Mouse (Mus musculus): ENCODE measurements around the gene Tshz2. TPM values are rescaled to one million over a fixed set of nuclear protein-coding genes. Genes with fewer than 3 reads are reported as not detected.

Gene Tshz2
- polyA plus RNA-seq, 1 experiment from 2014 or later = 50.6 TPM

DNA sequence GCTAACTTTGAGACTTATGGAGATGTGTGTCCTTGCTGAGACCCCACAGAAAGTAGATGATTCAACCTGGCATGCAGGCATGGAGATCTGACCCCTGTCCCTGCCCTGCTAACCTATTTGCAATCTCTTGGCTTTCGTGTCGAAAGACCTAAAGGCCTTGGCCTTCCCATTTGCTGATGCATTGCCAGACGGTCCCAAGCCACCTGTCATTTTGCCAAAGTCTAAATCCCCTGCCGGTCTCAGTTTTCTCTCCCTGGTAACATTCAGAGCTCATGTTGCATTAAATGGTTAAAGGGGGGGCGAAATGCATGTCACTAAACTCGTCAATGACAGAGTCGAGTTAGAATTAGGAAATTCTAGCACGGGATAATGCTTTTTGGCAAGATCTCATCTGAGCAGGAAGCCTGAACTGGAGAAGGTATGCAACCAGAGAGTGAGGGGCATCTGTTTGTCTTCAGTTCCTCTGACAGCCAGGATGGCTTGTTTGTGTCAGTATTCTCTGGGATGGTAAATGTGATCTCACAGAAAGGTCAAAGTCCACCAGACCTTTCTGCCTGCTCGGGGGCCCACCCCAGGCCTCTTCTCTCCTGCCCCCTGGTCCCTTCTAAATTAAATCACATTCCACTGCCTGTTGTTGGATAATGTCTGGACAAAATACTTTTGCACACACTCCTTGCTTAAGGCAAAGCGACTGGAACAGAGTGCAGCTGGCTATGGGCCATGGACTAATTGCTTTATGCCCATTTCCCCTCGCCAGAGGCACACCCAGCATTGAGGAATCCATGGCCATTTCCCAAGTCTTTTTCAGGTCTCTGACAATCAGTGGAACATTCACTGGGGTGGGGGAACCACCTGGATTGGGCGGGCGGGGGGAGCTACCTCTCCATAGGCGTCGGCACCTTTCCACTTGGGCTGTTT is 118.0 kb downstream of the Tshz2 start:
- H3K9ac ChIP-seq = no peak overlapping the region
- no peak for ATAC-seq (ENCODE audit: low read depth)
- WGBS = 58% methylated on average over 15 of the region's 15 CpGs
- no peaks in the 10 kb centered on the region for H3K36me3 ChIP-seq
- H3K27me3 ChIP-seq = no peaks in the 10 kb centered on the region
- H3K9me3 ChIP-seq = no peaks in the 10 kb centered on the region
- H3K27ac ChIP-seq (replicated peaks) = peak overlapping the region; percentile 43
- H3K4me1 ChIP-seq (replicated peaks) = peaks cover 40% of the 10 kb centered on the region
- H3K4me3 ChIP-seq = no peak overlapping the region
- H3K4me2 ChIP-seq = no peak overlapping the region

DNA sequence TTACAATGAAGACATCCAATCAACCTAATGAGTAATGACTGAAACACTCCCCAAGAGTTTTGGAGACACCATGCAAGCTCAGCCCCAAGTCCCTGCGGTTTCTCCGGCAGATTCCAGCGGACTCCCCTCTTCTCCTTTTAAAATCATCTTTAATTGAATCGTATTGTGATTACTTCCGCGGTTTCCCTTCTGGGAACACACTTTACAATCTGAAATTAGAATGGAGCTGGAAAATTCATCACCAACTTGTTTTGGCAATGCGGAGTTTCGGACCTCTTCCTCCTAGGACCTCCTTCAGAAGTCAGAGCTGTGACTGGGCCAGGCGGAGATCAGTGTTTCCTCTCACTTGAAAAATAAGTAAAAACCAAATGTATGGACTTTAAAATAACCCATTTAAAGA is 119.3 kb downstream of the Tshz2 start:
- peaks cover 41% of the 10 kb centered on the region for H3K4me1 ChIP-seq (replicated peaks)
- no peak overlapping the region for H3K4me3 ChIP-seq
- H3K27ac ChIP-seq (replicated peaks) = no peak overlapping the region
- no peak overlapping the region for H3K9ac ChIP-seq
- H3K9me3 ChIP-seq = no peaks in the 10 kb centered on the region
- H3K4me2 ChIP-seq = no peak overlapping the region
- 87% methylated on average over 9 of the region's 9 CpGs for WGBS
- no peak for ATAC-seq (ENCODE audit: low read depth)
- H3K27me3 ChIP-seq = no peaks in the 10 kb centered on the region
- no peaks in the 10 kb centered on the region for H3K36me3 ChIP-seq

DNA sequence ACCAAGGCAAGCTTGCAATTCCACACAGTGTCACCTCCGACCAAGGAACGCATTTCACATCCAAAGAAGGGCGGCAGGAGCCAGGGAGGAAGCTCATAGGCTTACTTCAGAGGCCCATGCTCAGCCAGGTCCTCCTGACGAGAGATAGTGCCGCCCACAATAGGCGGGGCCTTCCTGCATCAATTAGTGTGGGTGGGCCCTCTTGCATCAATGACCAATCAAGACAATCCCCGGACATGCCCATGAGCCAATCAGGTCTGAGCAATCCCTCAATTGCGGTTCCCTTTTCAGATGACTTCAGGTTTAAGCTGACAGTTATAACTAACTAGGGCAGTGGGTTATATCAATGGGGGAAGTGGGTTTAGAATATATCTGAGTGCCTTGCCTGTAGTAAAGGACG is 120.6 kb downstream of the Tshz2 start:
- H3K4me1 ChIP-seq (replicated peaks) = peaks cover 47% of the 10 kb centered on the region
- H3K9ac ChIP-seq = no peak overlapping the region
- 78% methylated on average over 9 of the region's 9 CpGs for WGBS
- H3K9me3 ChIP-seq = no peaks in the 10 kb centered on the region
- H3K4me3 ChIP-seq = no peak overlapping the region
- H3K27ac ChIP-seq (replicated peaks) = no peak overlapping the region
- no peak overlapping the region for H3K4me2 ChIP-seq
- H3K36me3 ChIP-seq = no peaks in the 10 kb centered on the region
- no peaks in the 10 kb centered on the region for H3K27me3 ChIP-seq
- ATAC-seq (ENCODE audit: low read depth) = no peak

DNA sequence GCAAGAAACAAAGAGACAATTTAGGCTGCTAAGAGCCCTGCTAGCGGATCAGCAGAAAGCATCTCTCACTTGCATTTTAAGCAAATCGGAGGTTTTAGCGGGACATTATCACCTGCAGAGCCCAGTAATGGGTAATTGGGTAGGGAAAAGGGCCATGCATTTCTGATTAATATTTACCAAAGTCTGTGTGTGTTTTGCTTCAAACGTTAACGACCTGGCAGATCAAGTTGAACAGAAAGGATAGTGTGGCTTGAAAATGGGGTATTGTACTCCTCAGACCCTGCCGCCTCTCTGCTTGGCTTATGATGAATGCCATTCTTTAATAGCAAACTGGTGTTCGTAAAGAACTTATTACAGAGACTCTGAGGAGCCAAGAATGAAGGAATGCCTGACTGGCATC is 122.3 kb downstream of the Tshz2 start:
- Histone ChIP-seq H3K4me3 (no peak overlapping the region), H3K36me3 (no peaks in the 10 kb centered on the region), H3K27ac (replicated peaks) (peak overlapping the region; percentile 14; the same call in 1 of the 2 replicates), H3K4me1 (replicated peaks) (peaks cover 38% of the 10 kb centered on the region), H3K27me3 (no peaks in the 10 kb centered on the region), H3K9me3 (no peaks in the 10 kb centered on the region), H3K9ac (no peak overlapping the region), H3K4me2 (no peak overlapping the region)
- no peak for ATAC-seq (ENCODE audit: low read depth)
- WGBS = 57% methylated on average over 7 of the region's 7 CpGs

DNA sequence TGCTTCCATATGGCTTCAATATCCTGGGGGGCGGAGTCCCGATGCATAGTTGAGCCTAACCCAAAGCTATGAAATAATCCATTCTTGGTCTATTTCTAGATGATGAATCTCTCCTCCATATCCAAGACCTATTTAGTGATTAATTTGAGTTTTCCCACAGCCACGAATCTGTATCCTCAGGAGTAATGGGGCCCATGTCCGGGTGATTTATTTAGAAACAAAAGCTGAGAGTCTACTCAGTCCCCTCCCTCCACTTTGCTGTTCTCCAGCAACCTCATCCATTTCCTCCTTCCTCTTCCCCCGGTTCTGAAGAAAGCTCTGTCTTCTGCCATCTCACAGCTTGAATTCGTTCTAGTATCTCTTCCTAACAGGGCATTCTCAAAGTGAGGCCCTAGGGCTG is 125.3 kb downstream of the Tshz2 start:
- Histone ChIP-seq H3K27ac (replicated peaks) (no peak overlapping the region; the same call in 1 of the 2 replicates), H3K4me2 (no peak overlapping the region), H3K27me3 (no peaks in the 10 kb centered on the region), H3K4me3 (no peak overlapping the region), H3K36me3 (no peaks in the 10 kb centered on the region), H3K9me3 (no peaks in the 10 kb centered on the region), H3K4me1 (replicated peaks) (peaks cover 19% of the 10 kb centered on the region), H3K9ac (no peak overlapping the region)
- no peak for ATAC-seq (ENCODE audit: low read depth)
- WGBS = 75% methylated on average over 6 of the region's 6 CpGs

DNA sequence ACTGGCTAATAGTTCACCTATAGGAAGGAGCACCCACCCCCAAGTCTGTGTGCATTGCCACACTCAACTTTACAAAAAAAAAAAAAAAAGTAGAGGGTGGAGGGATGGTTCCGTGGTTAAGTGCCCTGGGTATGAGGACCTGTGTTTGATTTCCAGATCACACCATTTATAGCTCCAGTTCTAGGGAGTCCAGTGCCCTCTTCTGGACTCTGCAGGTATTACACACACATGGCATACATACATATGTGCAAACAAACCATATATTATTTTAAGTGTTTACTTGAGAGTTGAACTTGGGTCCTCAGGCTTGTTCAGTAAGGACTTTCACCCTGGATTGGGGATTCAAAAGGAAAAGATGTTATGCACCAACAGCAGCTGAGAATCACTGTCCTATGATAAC is 127.3 kb downstream of the Tshz2 start:
- Histone ChIP-seq H3K4me2 (no peak overlapping the region), H3K4me1 (replicated peaks) (peaks cover 15% of the 10 kb centered on the region), H3K4me3 (no peak overlapping the region), H3K9ac (no peak overlapping the region), H3K27ac (replicated peaks) (no peak overlapping the region), H3K36me3 (no peaks in the 10 kb centered on the region), H3K9me3 (no peaks in the 10 kb centered on the region), H3K27me3 (no peaks in the 10 kb centered on the region)
- ATAC-seq (ENCODE audit: low read depth) = no peak
- WGBS = 94% methylated on average over 1 of the region's 1 CpGs

DNA sequence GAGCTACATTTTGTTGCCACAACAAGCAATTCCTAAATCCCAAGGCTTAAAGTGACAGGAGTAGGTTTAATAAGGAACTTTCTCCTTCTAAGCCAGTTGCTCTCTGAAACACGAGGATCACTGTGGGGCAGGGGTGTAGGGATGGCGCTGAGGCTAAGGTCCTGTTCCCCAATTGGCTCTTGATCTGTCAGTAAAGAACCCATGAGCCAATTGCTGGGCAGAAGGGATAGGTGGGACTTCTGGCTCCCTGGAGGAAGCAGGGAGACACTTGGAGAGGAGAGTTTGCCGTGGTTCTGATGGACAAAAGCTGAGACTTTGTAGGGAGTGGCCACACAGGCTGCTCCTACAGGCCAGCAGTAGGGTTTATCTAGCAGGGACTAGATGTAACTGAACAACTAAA is 128.9 kb downstream of the Tshz2 start:
- WGBS = 42% methylated on average over 3 of the region's 3 CpGs
- H3K27ac ChIP-seq (replicated peaks) = no peak overlapping the region

DNA sequence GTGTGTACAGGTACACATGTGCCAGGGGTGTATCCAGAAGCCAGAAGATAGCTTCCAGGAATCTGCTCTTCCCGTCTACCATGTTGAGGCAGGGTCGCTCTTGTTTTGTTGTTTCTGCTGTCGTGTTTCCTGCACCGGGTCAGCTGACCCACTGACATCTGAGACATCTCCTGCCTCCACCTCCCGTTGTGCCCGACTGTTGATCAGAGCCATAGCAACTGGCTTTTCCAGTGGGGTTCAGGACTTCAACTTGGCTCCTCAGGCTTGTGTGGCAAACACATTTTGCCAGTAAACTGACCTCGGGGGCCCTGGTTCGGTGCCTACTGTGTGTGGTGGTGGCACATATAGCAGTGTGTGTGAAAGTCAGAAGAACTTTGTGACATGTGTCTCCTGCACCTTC is 129.5 kb downstream of the Tshz2 start:
- WGBS = 83% methylated on average over 8 of the region's 8 CpGs
- Histone ChIP-seq H3K4me2 (no peak overlapping the region), H3K9me3 (no peaks in the 10 kb centered on the region), H3K27ac (replicated peaks) (no peak overlapping the region), H3K4me3 (no peak overlapping the region), H3K36me3 (no peaks in the 10 kb centered on the region), H3K27me3 (no peaks in the 10 kb centered on the region), H3K9ac (no peak overlapping the region), H3K4me1 (replicated peaks) (peaks cover 6% of the 10 kb centered on the region; the same call in 1 of the 2 replicates)
- ATAC-seq (ENCODE audit: low read depth) = no peak

More for the DNA sequence above, 128.9 kb downstream of the Tshz2 start:
- Histone ChIP-seq H3K36me3 (no peaks in the 10 kb centered on the region), H3K4me1 (replicated peaks) (peaks cover 6% of the 10 kb centered on the region; the same call in 1 of the 2 replicates), H3K9me3 (no peaks in the 10 kb centered on the region), H3K4me3 (no peak overlapping the region), H3K4me2 (no peak overlapping the region), H3K27me3 (no peaks in the 10 kb centered on the region), H3K9ac (no peak overlapping the region)
- no peak for ATAC-seq (ENCODE audit: low read depth)

DNA sequence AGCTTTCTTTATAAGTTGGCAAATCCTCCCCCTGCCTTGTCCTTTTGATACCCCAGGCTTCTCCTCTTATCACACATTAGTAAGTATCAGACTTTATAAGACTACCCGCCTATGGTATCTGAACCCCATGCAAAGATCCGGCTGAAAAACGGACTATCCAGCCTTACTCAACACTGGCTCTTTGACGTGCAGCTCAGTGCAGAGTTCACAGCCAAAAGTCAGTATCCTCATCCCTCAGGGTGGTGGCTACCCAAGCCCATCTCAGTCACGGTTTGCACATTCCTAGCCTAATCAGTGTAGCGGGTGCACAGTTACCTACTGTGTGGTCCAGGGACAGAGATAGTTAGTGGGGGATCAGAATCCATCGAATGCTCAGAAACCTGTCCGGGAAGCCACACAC is 130.9 kb downstream of the Tshz2 start:
- Histone ChIP-seq H3K27ac (replicated peaks) (no peak overlapping the region), H3K9me3 (no peaks in the 10 kb centered on the region), H3K4me3 (no peak overlapping the region), H3K9ac (no peak overlapping the region), H3K4me2 (no peak overlapping the region), H3K27me3 (no peaks in the 10 kb centered on the region), H3K36me3 (no peaks in the 10 kb centered on the region), H3K4me1 (replicated peaks) (no peaks in the 10 kb centered on the region)
- WGBS = 91% methylated on average over 8 of the region's 8 CpGs
- ATAC-seq (ENCODE audit: low read depth) = no peak

DNA sequence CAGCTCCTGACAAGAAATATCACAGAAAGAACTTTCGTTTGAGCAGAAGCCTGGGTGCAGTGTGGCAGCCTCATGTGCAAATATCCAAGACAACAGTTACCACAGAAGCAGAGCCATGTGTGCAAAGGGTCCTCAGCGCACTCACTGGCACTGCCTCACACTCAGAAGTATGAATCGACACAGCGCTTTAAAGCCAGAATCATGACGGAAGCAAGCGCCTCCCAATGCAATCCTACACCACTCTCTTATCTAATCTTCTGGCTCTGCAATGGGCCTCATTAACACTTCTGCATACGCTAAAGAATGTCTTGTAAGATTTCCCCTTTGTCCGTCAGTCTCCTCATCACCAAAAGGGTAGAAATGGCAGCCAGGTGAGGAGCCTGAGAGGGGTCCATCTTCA is 133.4 kb downstream of the Tshz2 start:
- H3K36me3 ChIP-seq = no peaks in the 10 kb centered on the region
- H3K9me3 ChIP-seq = no peaks in the 10 kb centered on the region
- H3K9ac ChIP-seq = no peak overlapping the region
- peaks cover 6% of the 10 kb centered on the region; the same call in 1 of the 2 replicates for H3K4me1 ChIP-seq (replicated peaks)
- no peak for ATAC-seq (ENCODE audit: low read depth)
- no peak overlapping the region for H3K4me3 ChIP-seq
- 92% methylated on average over 8 of the region's 8 CpGs for WGBS
- no peaks in the 10 kb centered on the region for H3K27me3 ChIP-seq
- no peak overlapping the region for H3K27ac ChIP-seq (replicated peaks)
- no peak overlapping the region for H3K4me2 ChIP-seq

DNA sequence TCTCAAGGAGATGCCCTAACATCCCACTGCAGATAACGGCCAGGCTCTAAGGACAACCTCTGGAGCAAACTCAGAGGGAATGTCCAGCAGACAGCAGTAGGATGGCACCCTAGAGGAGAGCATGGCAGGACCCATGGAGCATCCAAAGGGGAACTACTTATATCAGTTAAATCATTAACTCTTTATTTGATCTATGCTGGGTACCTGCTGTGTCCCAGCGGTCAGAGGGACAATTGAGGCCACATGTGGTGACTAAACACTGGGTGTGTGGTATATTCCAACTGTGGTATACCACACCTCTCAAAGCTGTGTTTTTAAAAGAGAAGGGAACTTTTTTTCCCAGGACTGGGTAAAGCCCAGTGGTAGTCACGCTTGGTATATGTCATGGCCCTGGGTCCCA is 134.5 kb downstream of the Tshz2 start:
- H3K4me1 ChIP-seq (replicated peaks) = peaks cover 6% of the 10 kb centered on the region; the same call in 1 of the 2 replicates

DNA sequence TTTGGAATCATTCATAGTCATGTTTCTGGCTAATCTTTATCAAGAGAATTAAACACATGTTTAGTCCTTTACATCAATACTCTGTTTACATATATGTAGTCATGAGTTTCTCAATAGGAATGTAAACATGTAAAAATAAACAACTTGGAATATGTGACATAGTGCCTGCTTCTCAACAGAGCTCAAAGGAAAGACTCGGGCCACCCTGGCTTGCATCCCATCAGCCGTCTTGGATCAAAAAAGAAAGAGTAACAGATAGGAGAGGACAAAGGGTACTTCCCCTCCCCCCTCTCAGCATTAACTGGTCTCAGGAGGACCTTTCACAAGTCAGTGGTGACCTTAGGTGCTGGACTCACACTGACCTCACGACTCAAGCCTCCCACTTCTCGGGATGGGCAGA is 142.3 kb downstream of the Tshz2 start:
- ATAC-seq (ENCODE audit: low read depth) = no peak
- H3K4me1 ChIP-seq (replicated peaks) = peaks cover 33% of the 10 kb centered on the region
- no peak overlapping the region for H3K9ac ChIP-seq
- H3K9me3 ChIP-seq = no peaks in the 10 kb centered on the region
- H3K4me2 ChIP-seq = no peak overlapping the region
- no peak overlapping the region for H3K4me3 ChIP-seq
- 47% methylated on average over 4 of the region's 4 CpGs for WGBS
- 0 out of 2 replicates have a peak, but pooled peaks cover 3% of the 10 kb centered on the region for H3K36me3 ChIP-seq
- no peaks in the 10 kb centered on the region for H3K27me3 ChIP-seq
- H3K27ac ChIP-seq (replicated peaks) = no peak overlapping the region

More for the DNA sequence above, 134.5 kb downstream of the Tshz2 start:
- no peak overlapping the region for H3K27ac ChIP-seq (replicated peaks)
- H3K36me3 ChIP-seq = 0 out of 2 replicates have a peak, but pooled peaks cover 3% of the 10 kb centered on the region
- WGBS = 66% methylated on average over 3 of the region's 3 CpGs
- ATAC-seq (ENCODE audit: low read depth) = no peak
- H3K9ac ChIP-seq = no peak overlapping the region
- no peaks in the 10 kb centered on the region for H3K9me3 ChIP-seq
- no peak overlapping the region for H3K4me2 ChIP-seq
- H3K4me3 ChIP-seq = no peak overlapping the region
- no peaks in the 10 kb centered on the region for H3K27me3 ChIP-seq

All from neural tube, embryonic 13.5 days (tissue).